Mouse (Mus musculus): ENCODE data around the gene Opcml. TPM values are rescaled to one million over a fixed set of nuclear protein-coding genes. Genes with fewer than 3 reads are reported as not detected.

Gene Opcml
- polyA plus RNA-seq, 1 experiment from 2014 or later: 2.5 TPM

DNA sequence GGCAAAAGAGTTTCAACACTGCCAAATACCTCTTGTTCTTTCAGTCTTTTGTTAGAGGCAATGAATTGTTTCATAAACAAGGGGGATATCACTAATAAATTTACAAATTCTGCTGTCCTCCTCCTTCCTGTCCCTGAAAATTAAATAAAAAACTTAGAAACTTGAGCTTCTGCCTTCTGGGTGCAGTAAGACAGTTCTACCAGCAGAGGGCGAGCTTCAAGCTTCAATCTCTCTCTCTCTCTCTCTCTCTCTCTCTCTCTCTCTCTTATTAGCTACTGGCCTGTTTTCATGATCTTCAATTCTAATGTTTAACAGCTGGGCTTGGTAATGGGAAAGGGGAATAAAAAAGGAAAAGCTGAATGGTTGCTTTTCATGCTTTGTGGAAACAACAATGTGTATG is 615.2 kb downstream of the Opcml start:
- H3K9me3 ChIP-seq: no peaks in the 10 kb centered on the region
- no peaks in the 10 kb centered on the region for H3K36me3 ChIP-seq
- peak; percentile 12 for DNase-seq (ENCODE audit: low spot score)
- no peak overlapping the region for H3K4me3 ChIP-seq
- H3K4me1 ChIP-seq (replicated peaks): peaks cover 20% of the 10 kb centered on the region
- no peak overlapping the region for H3K27ac ChIP-seq
- H3K27me3 ChIP-seq (ENCODE audit: insufficient read depth, poor library complexity, severe bottlenecking): peaks cover 40% of the 10 kb centered on the region
- 0% methylated on average over 1 of the region's 1 CpGs for WGBS

GRCm38 (mm10) chr9:28420808-28421207 is 630.2 kb downstream of the Opcml start:
- no peak for DNase-seq (ENCODE audit: low spot score)
- Histone ChIP-seq H3K4me3 (no peak overlapping the region), H3K9me3 (no peaks in the 10 kb centered on the region), H3K27me3 (ENCODE audit: insufficient read depth, poor library complexity, severe bottlenecking) (no peaks in the 10 kb centered on the region), H3K27ac (no peak overlapping the region), H3K4me1 (replicated peaks) (0 out of 2 replicates have a peak, but pooled peaks cover 3% of the 10 kb centered on the region), H3K36me3 (no peaks in the 10 kb centered on the region)
- WGBS: 88% methylated on average over 5 of the region's 5 CpGs

DNA sequence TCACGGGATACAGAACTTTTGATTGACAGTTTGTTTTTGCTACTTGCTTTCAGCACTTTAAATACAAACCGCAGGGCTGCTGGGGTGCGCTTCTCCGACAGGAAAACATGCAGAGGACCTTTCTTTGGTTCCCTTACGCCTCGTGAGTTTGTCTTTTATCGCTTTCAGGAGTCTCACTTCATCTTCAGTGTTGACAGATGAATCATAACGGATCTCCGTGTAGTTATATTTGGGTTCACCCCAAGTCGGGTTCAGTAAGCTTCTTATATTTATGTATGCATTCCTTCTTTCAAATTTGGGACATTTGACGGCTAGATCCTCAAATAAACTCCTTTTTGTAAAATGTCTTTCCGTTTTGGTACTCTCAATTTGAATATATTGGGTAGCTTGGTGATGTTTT is 632.8 kb downstream of the Opcml start:
- Histone ChIP-seq H3K9me3 (no peaks in the 10 kb centered on the region), H3K27me3 (ENCODE audit: insufficient read depth, poor library complexity, severe bottlenecking) (peaks cover 18% of the 10 kb centered on the region), H3K4me1 (replicated peaks) (0 out of 2 replicates have a peak, but pooled peaks cover 3% of the 10 kb centered on the region), H3K27ac (no peak overlapping the region), H3K4me3 (no peak overlapping the region), H3K36me3 (no peaks in the 10 kb centered on the region)
- 43% methylated on average over 12 of the region's 12 CpGs for WGBS
- no peak for DNase-seq (ENCODE audit: low spot score)

DNA sequence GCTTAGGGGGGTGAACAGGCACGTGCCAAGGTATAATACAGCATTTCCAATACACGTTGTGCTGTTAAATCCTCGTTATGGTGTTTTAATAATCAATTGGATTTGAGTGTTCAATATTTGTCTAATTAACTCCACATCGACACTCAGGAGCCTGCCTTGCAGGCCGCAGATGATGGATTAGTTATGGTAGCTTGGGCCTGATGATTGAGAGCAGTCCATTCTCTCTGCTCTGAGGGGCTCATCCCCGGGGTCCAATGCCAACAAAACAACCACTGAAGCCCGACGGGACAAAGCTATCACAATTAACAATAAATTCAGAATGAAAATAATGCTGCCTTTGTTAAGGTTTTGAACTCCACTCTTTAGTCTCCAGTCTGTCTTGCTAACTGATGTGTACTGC is 641.6 kb downstream of the Opcml start:
- Histone ChIP-seq H3K4me1 (replicated peaks) (peaks cover 13% of the 10 kb centered on the region), H3K36me3 (no peaks in the 10 kb centered on the region), H3K9me3 (no peaks in the 10 kb centered on the region), H3K27me3 (ENCODE audit: insufficient read depth, poor library complexity, severe bottlenecking) (peaks cover 57% of the 10 kb centered on the region), H3K4me3 (no peak overlapping the region), H3K27ac (no peak overlapping the region)
- DNase-seq (ENCODE audit: low spot score): peak; percentile 25
- WGBS: 28% methylated on average over 8 of the region's 8 CpGs

DNA sequence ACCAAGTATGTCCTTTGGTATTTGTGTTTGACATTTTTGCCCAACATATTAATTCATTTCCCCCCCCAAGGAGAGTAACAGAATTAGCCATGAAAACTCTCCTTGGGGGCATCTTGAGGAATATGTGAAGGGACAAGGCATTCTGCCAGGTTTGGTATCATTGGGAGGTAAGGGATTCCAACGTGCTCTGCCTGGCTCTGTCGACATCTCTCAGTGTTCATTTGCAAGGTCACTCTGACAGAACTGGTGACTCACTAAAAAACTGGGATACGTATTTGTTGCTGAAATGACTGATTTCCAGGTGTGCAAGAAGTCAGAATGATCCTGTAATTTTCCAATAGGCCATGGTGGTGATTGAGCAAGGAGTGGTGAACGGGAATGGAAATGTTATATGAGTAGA is 648.2 kb downstream of the Opcml start:
- Histone ChIP-seq H3K27me3 (ENCODE audit: insufficient read depth, poor library complexity, severe bottlenecking) (peaks cover 36% of the 10 kb centered on the region), H3K9me3 (no peaks in the 10 kb centered on the region), H3K27ac (no peak overlapping the region), H3K4me3 (no peak overlapping the region), H3K4me1 (replicated peaks) (peaks cover 8% of the 10 kb centered on the region; the same call in 1 of the 2 replicates), H3K36me3 (no peaks in the 10 kb centered on the region)
- no peak for DNase-seq (ENCODE audit: low spot score)
- WGBS: 91% methylated on average over 4 of the region's 4 CpGs

DNA sequence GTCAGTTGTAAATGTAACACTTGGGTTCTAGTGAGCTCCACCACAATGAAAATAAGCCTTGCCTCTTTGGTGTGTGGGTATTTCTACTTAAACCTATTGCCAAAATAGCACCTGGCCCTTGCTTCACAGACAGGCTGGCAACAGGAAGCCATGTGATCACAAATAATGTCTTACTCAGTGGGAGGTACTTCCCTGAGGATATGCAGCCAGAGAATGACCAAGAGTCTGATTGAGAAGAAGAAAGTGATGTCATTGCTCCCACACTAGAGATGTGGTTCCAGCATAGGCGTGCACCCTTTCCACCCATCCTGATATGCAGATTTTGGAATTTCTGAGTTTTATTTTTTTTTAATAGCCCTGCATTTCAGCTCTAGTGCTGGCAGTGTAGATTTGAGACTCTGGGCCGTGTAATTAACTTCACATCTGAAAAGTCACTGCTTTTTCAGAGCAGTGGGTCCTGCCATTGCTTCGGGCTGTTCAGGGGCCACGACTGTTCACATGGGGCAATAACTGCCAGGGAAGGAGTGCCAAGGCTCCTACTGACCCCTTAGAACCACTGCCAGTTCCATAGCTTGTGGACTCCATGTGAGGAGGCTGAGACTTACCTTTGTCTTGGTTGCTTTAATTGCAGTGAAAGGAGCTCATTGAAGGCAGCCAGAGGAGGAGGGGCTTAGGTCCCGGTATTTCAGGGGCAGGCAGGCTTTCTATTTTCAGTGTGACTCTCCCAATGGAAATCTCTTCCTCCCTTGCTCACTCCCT is 649.0 kb downstream of the Opcml start:
- Histone ChIP-seq H3K4me1 (replicated peaks) (peaks cover 8% of the 10 kb centered on the region; the same call in 1 of the 2 replicates), H3K4me3 (no peak overlapping the region), H3K36me3 (no peaks in the 10 kb centered on the region), H3K27me3 (ENCODE audit: insufficient read depth, poor library complexity, severe bottlenecking) (peaks cover 28% of the 10 kb centered on the region), H3K9me3 (no peaks in the 10 kb centered on the region), H3K27ac (no peak overlapping the region)
- DNase-seq (ENCODE audit: low spot score): no peak
- 67% methylated on average over 5 of the region's 5 CpGs for WGBS

- Histone ChIP-seq H3K9me3 (no peaks in the 10 kb centered on the region), H3K4me3 (no peak overlapping the region), H3K27me3 (ENCODE audit: insufficient read depth, poor library complexity, severe bottlenecking) (peaks cover 21% of the 10 kb centered on the region), H3K4me1 (replicated peaks) (peaks cover 8% of the 10 kb centered on the region; the same call in 1 of the 2 replicates), H3K27ac (no peak overlapping the region), H3K36me3 (no peaks in the 10 kb centered on the region)
- 93% methylated on average over 3 of the region's 3 CpGs for WGBS
- no peak for DNase-seq (ENCODE audit: low spot score)
Observed at GRCm38 (mm10) chr9:28440192-28440795, 649.7 kb downstream of the Opcml start.

GRCm38 (mm10) chr9:28444485-28444884 is 653.9 kb downstream of the Opcml start:
- no peak overlapping the region for H3K4me3 ChIP-seq
- DNase-seq (ENCODE audit: low spot score): no peak
- WGBS: 85% methylated on average over 3 of the region's 3 CpGs

GRCm38 (mm10) chr9:28444972-28445371 is 654.4 kb downstream of the Opcml start:
- Histone ChIP-seq H3K27me3 (ENCODE audit: insufficient read depth, poor library complexity, severe bottlenecking) (peaks cover 9% of the 10 kb centered on the region; the same call in 1 of the 2 replicates), H3K36me3 (no peaks in the 10 kb centered on the region), H3K4me1 (replicated peaks) (peaks cover 3% of the 10 kb centered on the region; the same call in 1 of the 2 replicates), H3K9me3 (no peaks in the 10 kb centered on the region), H3K27ac (no peak overlapping the region), H3K4me3 (no peak overlapping the region)
- 83% methylated on average over 8 of the region's 8 CpGs for WGBS
- no peak for DNase-seq (ENCODE audit: low spot score)

More at GRCm38 (mm10) chr9:28444485-28444884, 653.9 kb downstream of the Opcml start:
- Histone ChIP-seq H3K36me3 (no peaks in the 10 kb centered on the region), H3K27me3 (ENCODE audit: insufficient read depth, poor library complexity, severe bottlenecking) (peaks cover 9% of the 10 kb centered on the region; the same call in 1 of the 2 replicates), H3K27ac (no peak overlapping the region), H3K4me1 (replicated peaks) (peaks cover 8% of the 10 kb centered on the region; the same call in 1 of the 2 replicates), H3K9me3 (no peaks in the 10 kb centered on the region)

GRCm38 (mm10) chr9:28445863-28446262 is 655.3 kb downstream of the Opcml start:
- Histone ChIP-seq H3K4me1 (replicated peaks) (no peaks in the 10 kb centered on the region), H3K36me3 (no peaks in the 10 kb centered on the region), H3K27me3 (ENCODE audit: insufficient read depth, poor library complexity, severe bottlenecking) (peaks cover 4% of the 10 kb centered on the region; the same call in 1 of the 2 replicates), H3K9me3 (no peaks in the 10 kb centered on the region), H3K4me3 (no peak overlapping the region), H3K27ac (no peak overlapping the region)
- WGBS: 93% methylated on average over 1 of the region's 1 CpGs
- no peak for DNase-seq (ENCODE audit: low spot score)

DNA sequence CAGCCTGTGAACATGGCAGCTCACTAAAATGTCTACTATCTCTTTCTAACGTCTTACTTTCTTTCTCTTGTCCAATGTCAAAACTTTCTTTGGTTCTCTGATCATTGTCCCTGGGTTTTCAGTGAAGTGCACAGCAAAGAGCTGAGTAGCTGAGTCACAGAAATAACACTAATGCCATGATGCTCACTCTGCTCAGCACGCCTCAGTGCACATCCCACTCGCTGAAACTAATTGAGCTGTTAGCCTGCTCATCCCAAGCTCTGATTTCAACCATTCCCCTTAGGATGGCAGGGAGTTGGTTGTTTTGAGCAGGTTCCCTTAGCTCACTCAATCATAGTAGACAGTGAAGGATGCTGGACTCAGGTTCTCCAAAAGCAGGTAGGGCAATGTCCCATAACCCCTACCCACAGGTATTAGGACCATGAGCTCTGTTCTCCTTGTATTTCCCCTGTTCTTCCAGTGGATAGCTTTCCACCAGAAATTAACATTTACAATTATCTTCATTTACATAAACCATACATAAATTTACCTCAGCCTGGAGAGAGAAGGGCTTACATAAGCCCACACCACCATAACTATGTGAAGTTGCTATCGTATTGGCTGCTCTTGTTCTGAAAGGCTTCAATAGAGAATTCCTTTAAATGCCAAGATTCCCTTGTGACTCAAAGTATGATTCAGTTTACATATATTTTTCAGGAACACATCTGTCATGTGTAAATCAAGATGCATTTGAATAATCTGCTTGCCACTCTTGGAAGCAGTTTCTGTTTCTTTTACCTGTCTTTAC is 655.9 kb downstream of the Opcml start:
- no peaks in the 10 kb centered on the region for H3K9me3 ChIP-seq
- no peaks in the 10 kb centered on the region for H3K36me3 ChIP-seq
- H3K4me1 ChIP-seq (replicated peaks): no peaks in the 10 kb centered on the region
- H3K27me3 ChIP-seq (ENCODE audit: insufficient read depth, poor library complexity, severe bottlenecking): no peaks in the 10 kb centered on the region; the same call in 1 of the 2 replicates
- no peak overlapping the region for H3K4me3 ChIP-seq
- WGBS: 77% methylated on average over 4 of the region's 4 CpGs
- no peak overlapping the region for H3K27ac ChIP-seq
- no peak for DNase-seq (ENCODE audit: low spot score)

- Histone ChIP-seq H3K27me3 (ENCODE audit: insufficient read depth, poor library complexity, severe bottlenecking) (no peaks in the 10 kb centered on the region), H3K27ac (no peak overlapping the region), H3K9me3 (no peaks in the 10 kb centered on the region), H3K4me3 (no peak overlapping the region), H3K36me3 (no peaks in the 10 kb centered on the region), H3K4me1 (replicated peaks) (no peaks in the 10 kb centered on the region)
- no peak for DNase-seq (ENCODE audit: low spot score)
- 79% methylated on average over 2 of the region's 2 CpGs for WGBS
Observed at GRCm38 (mm10) chr9:28452509-28452908, 661.9 kb downstream of the Opcml start.

All from hindbrain, embryonic 10.5 days (tissue).